Mouse (Mus musculus) layer of hippocampus, postnatal 14 days (tissue): Measurements from ENCODE around the gene Mccc2. TPM values are rescaled to one million over a fixed set of nuclear protein-coding genes. Genes with fewer than 3 reads are reported as not detected.

ENCODE experiments used
- DNase-seq, 2 experiments: peaks; one replicate each; pipeline ENCODE4 v3.0.0; 2021 to 2022; ENCODE audit warnings: low spot score in 2 of 2, mixed read lengths in 1 of 2
- total RNA-seq, 2 experiments: library from RNA; stranded (reverse); gene quantifications; 2 replicates each; pipeline ENCODE4 v1.2.3; 2021

The Mccc2 gene
- total RNA-seq, 2 experiments from 2014 or later: 31.2 to 34.0 TPM

DNA sequence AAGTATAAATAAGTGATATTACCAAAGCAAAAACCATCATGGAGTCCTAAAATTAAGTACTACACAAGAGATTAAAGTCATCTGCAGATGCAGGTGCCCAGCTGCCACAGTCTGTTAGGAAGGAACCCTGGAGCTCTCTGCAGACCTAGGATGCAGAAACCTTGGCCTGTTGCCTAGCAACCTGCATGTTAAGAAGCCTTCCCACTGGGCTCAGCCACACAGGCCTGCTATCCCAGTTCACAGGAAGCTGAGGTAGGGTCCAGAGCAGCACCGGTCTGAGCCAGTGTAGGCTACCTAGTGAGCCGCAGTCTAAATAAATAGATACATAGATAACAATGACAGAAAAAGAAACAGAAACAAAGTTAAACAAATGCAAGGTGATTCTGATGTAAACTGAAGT, 74.8 kb downstream of the Mccc2 start:
- no peak for DNase-seq

DNA sequence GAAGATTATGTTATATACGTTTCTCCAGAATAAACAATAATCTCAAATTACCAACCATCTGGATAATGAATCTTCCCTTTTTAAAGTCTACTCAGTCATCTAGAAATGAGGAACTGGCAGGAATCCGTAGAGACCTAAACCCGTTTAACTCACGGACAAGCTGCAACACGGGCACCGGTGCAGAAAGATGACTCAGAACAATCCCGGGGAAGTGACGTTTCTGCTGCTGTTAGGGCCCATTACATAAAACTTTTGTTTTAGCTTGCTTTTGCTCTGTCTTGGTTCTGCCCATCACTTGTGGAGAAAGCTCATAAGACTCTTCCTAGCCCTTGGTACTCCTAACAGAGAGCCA, 76.1 kb downstream of the Mccc2 start:
- no peak for DNase-seq

DNA sequence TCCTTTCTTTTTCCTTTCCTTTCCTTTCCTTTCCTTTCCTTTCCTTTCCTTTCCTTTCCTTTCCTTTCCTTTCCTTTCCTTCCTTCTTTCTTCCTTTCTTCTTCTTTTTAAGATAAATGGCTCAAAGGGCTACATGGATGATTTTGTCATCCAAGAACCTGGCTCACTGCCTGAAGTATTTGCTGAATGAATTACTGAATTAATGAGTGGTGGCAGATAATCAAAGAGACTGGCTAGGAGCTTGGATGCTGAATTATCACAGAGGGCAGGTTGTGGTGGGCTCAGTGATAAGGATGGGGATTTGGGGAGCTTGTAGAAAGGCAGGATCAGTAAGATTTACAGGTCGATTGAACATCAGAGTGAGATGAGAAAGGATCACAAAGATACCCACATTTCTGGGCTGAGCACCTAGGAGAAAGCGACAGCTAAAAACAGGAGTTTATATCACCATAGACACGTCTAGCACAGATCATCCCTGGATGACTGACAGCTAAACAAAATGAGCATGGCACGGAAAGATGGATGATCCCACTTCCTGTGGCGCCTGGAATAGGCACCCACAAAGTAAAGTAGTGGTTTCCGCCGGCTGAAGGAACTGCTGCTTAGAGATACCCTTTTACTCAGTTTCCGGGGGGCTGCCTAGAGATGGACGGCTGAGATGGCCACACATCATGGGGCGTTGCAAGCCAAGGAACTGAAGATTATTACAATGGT, 76.7 kb downstream of the Mccc2 start:
- DNase-seq: no peak

DNA sequence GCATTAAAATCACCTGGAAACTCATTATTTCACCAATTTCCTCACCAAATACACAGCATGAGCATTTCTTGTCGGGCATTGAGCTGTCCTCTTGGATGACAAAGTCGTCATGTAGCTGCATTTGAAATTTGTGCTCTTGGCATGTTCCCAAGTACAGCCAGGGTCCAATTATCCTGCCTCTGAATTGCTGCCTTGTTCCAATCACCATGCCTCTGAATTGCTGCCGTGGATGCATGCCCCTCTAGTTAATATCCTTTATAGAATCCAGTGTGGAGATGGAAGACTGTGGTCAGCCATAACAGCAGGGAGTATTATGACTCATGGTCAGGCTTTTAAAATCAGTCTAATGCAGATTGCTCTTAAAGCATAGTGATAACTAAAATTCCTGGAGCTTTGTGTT, 77.7 kb downstream of the Mccc2 start:
- DNase-seq: peak in 1 of 2 experiments; percentile 27

DNA sequence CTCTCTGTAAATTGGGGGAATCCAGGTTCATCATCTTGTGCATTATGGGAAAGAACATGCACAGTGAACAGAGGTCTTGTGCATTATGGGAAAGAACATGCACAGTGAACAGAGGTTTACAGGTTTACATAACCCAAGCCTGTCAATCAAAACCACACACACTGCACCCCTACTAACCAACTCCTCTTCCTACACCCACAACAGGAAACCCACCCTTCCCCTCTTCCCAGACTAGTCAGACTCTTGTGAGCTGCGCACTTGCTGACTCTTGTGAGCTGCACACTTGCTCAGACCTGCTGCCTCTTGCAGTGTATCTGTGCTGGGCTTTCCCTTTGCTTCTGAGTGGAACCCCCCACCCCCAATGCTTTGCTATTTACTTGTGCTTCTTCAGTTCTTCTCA, 83.0 kb downstream of the Mccc2 start:
- DNase-seq: no peak

DNA sequence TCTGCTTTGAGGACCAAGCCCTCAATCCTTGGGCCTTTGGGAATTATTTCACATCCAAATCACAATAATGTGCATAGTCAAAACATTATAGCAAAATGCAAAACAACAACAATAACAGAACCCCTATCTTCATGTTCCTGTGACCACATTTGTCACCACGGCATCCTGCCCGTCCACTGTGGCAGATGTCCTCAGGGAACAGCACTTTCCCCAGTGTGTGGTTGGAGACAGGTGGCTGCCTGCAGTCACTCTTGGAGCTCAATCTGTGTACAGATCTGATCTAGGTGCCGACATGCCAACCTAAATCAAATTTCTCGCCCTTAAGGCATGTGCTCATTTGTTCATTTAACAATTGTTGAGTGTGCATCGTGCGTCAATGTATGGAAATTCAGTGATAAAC, 83.9 kb downstream of the Mccc2 start:
- DNase-seq: peak; percentile 22 to 51

DNA sequence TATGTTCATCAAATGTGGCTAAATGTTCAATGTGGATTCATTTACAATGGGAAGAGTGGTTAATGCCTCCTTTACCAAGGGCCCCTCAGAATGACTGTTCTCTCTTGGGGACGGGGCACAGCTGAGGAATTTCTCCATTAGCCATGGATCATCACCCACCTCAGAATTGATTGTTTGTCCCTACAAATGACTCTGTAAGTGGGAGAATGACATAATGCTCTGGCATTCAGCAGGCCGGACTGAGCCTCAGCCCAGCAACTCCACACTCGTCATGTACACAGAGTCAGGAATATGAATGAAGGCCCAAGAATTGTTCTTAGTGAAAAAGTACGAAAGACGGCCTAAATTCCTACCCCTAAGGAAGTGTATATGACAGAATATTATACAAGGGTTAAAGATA, 89.2 kb downstream of the Mccc2 start:
- no peak for DNase-seq

DNA sequence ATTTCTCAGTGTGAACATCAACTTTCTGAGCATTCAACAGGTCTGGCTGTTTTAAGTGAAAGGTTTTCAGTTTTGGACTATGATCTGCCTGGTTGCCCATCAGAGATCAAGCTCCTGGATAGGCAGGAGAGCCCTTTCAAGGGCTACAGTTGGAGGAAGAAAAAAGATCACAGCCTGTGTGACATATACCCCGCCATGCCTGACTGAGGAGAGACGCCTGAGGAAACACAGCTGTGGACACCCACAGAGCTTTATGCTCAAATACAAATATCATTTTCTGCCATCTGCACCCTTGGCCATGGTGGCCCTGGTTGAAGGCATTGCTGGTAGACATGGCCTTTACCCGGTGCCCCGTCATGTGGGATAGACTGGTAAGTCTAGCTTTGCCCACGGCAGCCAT, 99.8 kb downstream of the Mccc2 start:
- no peak for DNase-seq

DNA sequence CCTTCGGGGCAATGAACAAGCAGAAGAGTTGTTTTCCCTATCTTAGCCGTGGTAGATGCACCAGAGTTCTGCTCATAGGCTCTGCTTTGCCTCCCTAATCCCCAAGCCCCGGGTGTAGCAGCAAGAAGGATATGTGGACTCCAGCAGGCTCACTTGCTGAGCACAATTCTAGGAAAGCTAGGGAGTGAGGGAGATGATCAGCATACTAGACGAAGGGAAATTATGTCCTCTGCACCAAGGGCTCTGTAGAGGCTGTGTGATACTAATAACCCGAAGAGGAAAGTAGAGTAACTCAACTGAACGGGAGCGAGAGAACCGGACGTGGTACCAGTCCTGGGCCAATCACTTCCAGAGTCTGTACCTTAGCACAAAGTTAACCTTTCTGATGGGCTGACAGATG, 114.5 kb downstream of the Mccc2 start, which contains the start of gene Cartpt:
Gene Cartpt, minus strand, starts transcription at position 127 of the 400 bp plus-strand sequence.
- DNase-seq: no peak

DNA sequence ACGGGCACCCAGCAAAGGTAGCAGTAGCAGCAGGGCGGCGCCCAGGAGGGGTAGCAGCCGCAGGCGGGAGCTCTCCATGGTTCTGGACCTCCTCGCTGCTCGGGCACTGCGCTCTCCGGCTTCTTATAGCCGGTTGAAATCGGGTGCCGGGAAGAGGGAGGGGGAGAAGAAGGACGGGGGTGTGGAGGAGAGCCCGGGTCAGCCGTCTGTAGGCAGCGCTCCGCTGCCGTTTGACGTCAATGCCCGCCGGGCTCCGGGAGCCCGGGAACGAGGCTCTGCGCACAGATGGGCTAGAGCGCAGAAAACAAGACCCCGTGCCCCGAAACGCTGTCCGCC, 114.9 kb downstream of the Mccc2 start:
- DNase-seq: no peak

DNA sequence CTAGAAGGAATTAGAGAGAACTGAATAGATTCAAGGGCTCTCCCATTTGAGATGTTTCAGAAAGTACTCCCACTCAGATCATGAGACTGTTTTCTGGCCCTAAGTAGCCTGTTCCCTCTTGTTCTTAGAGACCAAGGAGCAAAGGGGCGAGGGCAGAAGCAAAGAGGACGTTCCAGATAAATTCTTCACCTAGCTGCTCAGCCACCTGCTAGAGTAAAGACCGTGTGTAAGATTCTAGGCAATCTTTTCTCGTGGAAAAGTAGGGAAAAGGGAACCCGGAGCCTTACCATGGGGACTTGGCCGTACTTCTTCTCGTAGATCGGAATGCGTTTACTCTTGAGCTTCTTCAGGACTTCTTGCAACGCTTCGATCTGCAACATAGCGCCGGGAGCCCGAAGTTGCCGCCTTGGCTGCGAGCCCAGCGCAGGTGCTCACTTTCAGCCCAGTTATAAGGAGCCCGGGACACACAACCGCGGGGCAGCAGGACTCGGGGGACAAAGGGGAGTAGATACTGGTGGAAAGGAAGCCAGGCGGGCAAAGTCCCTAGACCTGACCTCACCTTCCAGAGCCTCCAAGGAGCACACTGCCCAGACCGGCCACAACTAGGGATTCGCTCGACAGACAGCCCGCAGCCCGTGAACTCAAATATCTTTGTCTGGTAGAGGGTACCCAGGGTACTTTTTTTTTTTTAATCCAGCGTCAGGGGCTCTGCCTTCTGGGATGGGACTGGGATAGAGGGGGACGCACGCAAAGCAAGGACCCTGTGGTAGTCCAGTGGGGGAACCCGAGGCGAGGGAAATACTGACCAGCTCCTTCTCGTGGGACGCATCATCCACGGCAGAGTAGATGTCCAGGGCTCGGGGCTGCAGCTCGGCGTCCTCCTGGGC, 115.5 kb downstream of the Mccc2 start:
- DNase-seq: no peak

DNA sequence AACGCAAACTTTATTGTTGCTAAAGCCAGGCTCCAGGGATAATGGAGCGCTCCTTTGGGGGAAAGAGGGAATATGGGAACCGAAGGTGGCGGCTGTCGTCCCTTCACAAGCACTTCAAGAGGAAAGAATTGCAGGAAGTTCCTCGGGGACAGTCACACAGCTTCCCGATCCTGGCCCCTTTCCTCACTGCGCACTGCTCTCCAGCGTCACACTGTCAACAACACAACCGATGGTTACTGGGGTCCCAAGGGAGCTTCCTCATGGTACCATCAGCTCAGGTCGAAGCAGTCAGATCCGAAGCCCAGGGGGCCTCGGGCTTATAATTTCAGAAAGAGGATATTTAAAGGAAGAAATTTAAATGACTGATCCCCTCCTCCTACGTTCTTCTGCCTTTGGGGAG, 116.6 kb downstream of the Mccc2 start:
- no peak for DNase-seq

Other genes starting within 250 kb of the Mccc2 start
- 1 to 10 TPM; 1.7 to 3.0 TPM for gene Cartpt, start 114.5 kb downstream of the Mccc2 start, total RNA-seq
- gene Bdp1, start 88.4 kb upstream of the Mccc2 start, total RNA-seq: 10 to 100 TPM; 30.9 to 31.4 TPM
- gene Serf1, start 92.4 kb upstream of the Mccc2 start, total RNA-seq: 10 to 100 TPM; 29.5 to 32.6 TPM
- 10 to 100 TPM; 33.3 to 34.6 TPM for gene Smn1, start 109.2 kb upstream of the Mccc2 start, total RNA-seq
- gene Naip2, start 186.5 kb upstream of the Mccc2 start, total RNA-seq: under 1 TPM; 0.25 to 0.31 TPM
- under 1 TPM; 0.28 to 0.33 TPM for gene Naip5, start 230.7 kb upstream of the Mccc2 start, total RNA-seq